Mouse (Mus musculus): Measurements from ENCODE around the gene Ccdc34. TPM values are rescaled to one million over a fixed set of nuclear protein-coding genes. Genes with fewer than 3 reads are reported as not detected.

The Ccdc34 gene
- polyA plus RNA-seq, 1 experiment from 2014 or later = 31.3 TPM

- Histone ChIP-seq H3K4me1 (ENCODE audit: control insufficient read depth, insufficient read depth, low read length) (peaks cover 57% of the 10 kb centered on the region), H3K27ac (ENCODE audit: low read depth, low read length) (peak overlapping the region; percentile 46; the same call in 1 of the 2 replicates), H3K4me2 (peak overlapping the region; percentile 27), H3K4me3 (ENCODE audit: low read depth, low read length) (no peak overlapping the region), H3K9ac (ENCODE audit: low read depth, low read length) (no peak overlapping the region), H3K9me3 (replicated peaks; ENCODE audit: control insufficient read depth, low read length) (no peaks in the 10 kb centered on the region), H3K27me3 (ENCODE audit: control insufficient read depth, insufficient read depth, low read length) (no peaks in the 10 kb centered on the region), H3K36me3 (ENCODE audit: control insufficient read depth, insufficient read depth, low read length) (no peaks in the 10 kb centered on the region)
- no peak for ATAC-seq (replicated peaks; ENCODE audit: insufficient number of reproducible peaks, low FRiP score, low TSS enrichment)
- 55% methylated on average over 8 of the region's 8 CpGs for WGBS (ENCODE audit: insufficient replicate concordance)
Measured at GRCm38 (mm10) chr2:109989679-109990473, 27.7 kb upstream of the Ccdc34 start.

- ATAC-seq (replicated peaks; ENCODE audit: insufficient number of reproducible peaks, low FRiP score, low TSS enrichment) = no peak
- Histone ChIP-seq H3K4me1 (ENCODE audit: control insufficient read depth, insufficient read depth, low read length) (peaks cover 57% of the 10 kb centered on the region), H3K27me3 (ENCODE audit: control insufficient read depth, insufficient read depth, low read length) (no peaks in the 10 kb centered on the region), H3K9me3 (replicated peaks; ENCODE audit: control insufficient read depth, low read length) (no peaks in the 10 kb centered on the region), H3K4me3 (ENCODE audit: low read depth, low read length) (no peak overlapping the region), H3K36me3 (ENCODE audit: control insufficient read depth, insufficient read depth, low read length) (no peaks in the 10 kb centered on the region), H3K9ac (ENCODE audit: low read depth, low read length) (no peak overlapping the region), H3K4me2 (no peak overlapping the region), H3K27ac (ENCODE audit: low read depth, low read length) (no peak overlapping the region)
- 94% methylated on average over 1 of the region's 1 CpGs for WGBS (ENCODE audit: insufficient replicate concordance)
Measured at GRCm38 (mm10) chr2:109991754-109992153, 25.9 kb upstream of the Ccdc34 start.

- no peak overlapping the region for H3K4me3 ChIP-seq (ENCODE audit: low read depth, low read length)
- WGBS (ENCODE audit: insufficient replicate concordance) = 61% methylated on average over 11 of the region's 11 CpGs
- H3K36me3 ChIP-seq (ENCODE audit: control insufficient read depth, insufficient read depth, low read length) = no peaks in the 10 kb centered on the region; the same call in 1 of the 2 replicates
- no peaks in the 10 kb centered on the region for H3K9me3 ChIP-seq (replicated peaks; ENCODE audit: control insufficient read depth, low read length)
- H3K9ac ChIP-seq (ENCODE audit: low read depth, low read length) = no peak overlapping the region
- no peak overlapping the region for H3K27ac ChIP-seq (ENCODE audit: low read depth, low read length)
- peaks cover 49% of the 10 kb centered on the region for H3K4me1 ChIP-seq (ENCODE audit: control insufficient read depth, insufficient read depth, low read length)
- ATAC-seq (replicated peaks; ENCODE audit: insufficient number of reproducible peaks, low FRiP score, low TSS enrichment) = no peak
- H3K4me2 ChIP-seq = no peak overlapping the region
- H3K27me3 ChIP-seq (ENCODE audit: control insufficient read depth, insufficient read depth, low read length) = no peaks in the 10 kb centered on the region
Measured at GRCm38 (mm10) chr2:109992448-109993073, 25.1 kb upstream of the Ccdc34 start.

GRCm38 (mm10) chr2:109993404-109993803 lies 24.2 kb upstream of the Ccdc34 start:
- Histone ChIP-seq H3K4me3 (ENCODE audit: low read depth, low read length) (no peak overlapping the region), H3K4me1 (ENCODE audit: control insufficient read depth, insufficient read depth, low read length) (peaks cover 41% of the 10 kb centered on the region)
- ATAC-seq (replicated peaks; ENCODE audit: insufficient number of reproducible peaks, low FRiP score, low TSS enrichment) = no peak

GRCm38 (mm10) chr2:109995061-109995460 lies 22.6 kb upstream of the Ccdc34 start:
- WGBS (ENCODE audit: insufficient replicate concordance) = 8% methylated on average over 2 of the region's 2 CpGs
- H3K9me3 ChIP-seq (replicated peaks; ENCODE audit: control insufficient read depth, low read length) = no peaks in the 10 kb centered on the region
- H3K4me3 ChIP-seq (ENCODE audit: low read depth, low read length) = no peak overlapping the region
- no peak overlapping the region for H3K27ac ChIP-seq (ENCODE audit: low read depth, low read length)
- no peaks in the 10 kb centered on the region for H3K27me3 ChIP-seq (ENCODE audit: control insufficient read depth, insufficient read depth, low read length)
- H3K4me2 ChIP-seq = no peak overlapping the region
- H3K9ac ChIP-seq (ENCODE audit: low read depth, low read length) = no peak overlapping the region
- ATAC-seq (replicated peaks; ENCODE audit: insufficient number of reproducible peaks, low FRiP score, low TSS enrichment) = no peak
- H3K4me1 ChIP-seq (ENCODE audit: control insufficient read depth, insufficient read depth, low read length) = peaks cover 27% of the 10 kb centered on the region
- H3K36me3 ChIP-seq (ENCODE audit: control insufficient read depth, insufficient read depth, low read length) = no peaks in the 10 kb centered on the region; the same call in 1 of the 2 replicates

More at GRCm38 (mm10) chr2:109993404-109993803, 24.2 kb upstream of the Ccdc34 start:
- Histone ChIP-seq H3K27ac (ENCODE audit: low read depth, low read length) (no peak overlapping the region), H3K4me2 (no peak overlapping the region), H3K36me3 (ENCODE audit: control insufficient read depth, insufficient read depth, low read length) (no peaks in the 10 kb centered on the region; the same call in 1 of the 2 replicates), H3K9ac (ENCODE audit: low read depth, low read length) (no peak overlapping the region), H3K27me3 (ENCODE audit: control insufficient read depth, insufficient read depth, low read length) (no peaks in the 10 kb centered on the region), H3K9me3 (replicated peaks; ENCODE audit: control insufficient read depth, low read length) (no peaks in the 10 kb centered on the region)

GRCm38 (mm10) chr2:109996411-109996810 lies 21.2 kb upstream of the Ccdc34 start:
- 0 out of 2 replicates have a peak overlapping the region, but pooled peaks have one; percentile 15 for H3K27ac ChIP-seq (ENCODE audit: low read depth, low read length)

GRCm38 (mm10) chr2:110004668-110005067 lies 12.9 kb upstream of the Ccdc34 start:
- H3K4me1 ChIP-seq (ENCODE audit: control insufficient read depth, insufficient read depth, low read length) = no peaks in the 10 kb centered on the region

More at GRCm38 (mm10) chr2:109996411-109996810, 21.2 kb upstream of the Ccdc34 start:
- Histone ChIP-seq H3K9me3 (replicated peaks; ENCODE audit: control insufficient read depth, low read length) (no peaks in the 10 kb centered on the region), H3K4me1 (ENCODE audit: control insufficient read depth, insufficient read depth, low read length) (peaks cover 23% of the 10 kb centered on the region), H3K9ac (ENCODE audit: low read depth, low read length) (no peak overlapping the region), H3K27me3 (ENCODE audit: control insufficient read depth, insufficient read depth, low read length) (no peaks in the 10 kb centered on the region), H3K4me2 (peak overlapping the region; percentile 29), H3K36me3 (ENCODE audit: control insufficient read depth, insufficient read depth, low read length) (no peaks in the 10 kb centered on the region; the same call in 1 of the 2 replicates), H3K4me3 (ENCODE audit: low read depth, low read length) (no peak overlapping the region)
- no peak for ATAC-seq (replicated peaks; ENCODE audit: insufficient number of reproducible peaks, low FRiP score, low TSS enrichment)
- WGBS (ENCODE audit: insufficient replicate concordance) = 45% methylated on average over 12 of the region's 12 CpGs

GRCm38 (mm10) chr2:110005164-110005563 lies 12.5 kb upstream of the Ccdc34 start:
- Histone ChIP-seq H3K27me3 (ENCODE audit: control insufficient read depth, insufficient read depth, low read length) (no peaks in the 10 kb centered on the region), H3K9ac (ENCODE audit: low read depth, low read length) (no peak overlapping the region), H3K27ac (ENCODE audit: low read depth, low read length) (no peak overlapping the region), H3K4me3 (ENCODE audit: low read depth, low read length) (no peak overlapping the region), H3K9me3 (replicated peaks; ENCODE audit: control insufficient read depth, low read length) (no peaks in the 10 kb centered on the region), H3K4me2 (no peak overlapping the region), H3K4me1 (ENCODE audit: control insufficient read depth, insufficient read depth, low read length) (no peaks in the 10 kb centered on the region), H3K36me3 (ENCODE audit: control insufficient read depth, insufficient read depth, low read length) (0 out of 2 replicates have a peak, but pooled peaks cover 3% of the 10 kb centered on the region)
- WGBS (ENCODE audit: insufficient replicate concordance) = 73% methylated on average over 3 of the region's 3 CpGs
- ATAC-seq (replicated peaks; ENCODE audit: insufficient number of reproducible peaks, low FRiP score, low TSS enrichment) = no peak

More at GRCm38 (mm10) chr2:110004668-110005067, 12.9 kb upstream of the Ccdc34 start:
- Histone ChIP-seq H3K4me2 (no peak overlapping the region), H3K9me3 (replicated peaks; ENCODE audit: control insufficient read depth, low read length) (no peaks in the 10 kb centered on the region), H3K4me3 (ENCODE audit: low read depth, low read length) (no peak overlapping the region), H3K36me3 (ENCODE audit: control insufficient read depth, insufficient read depth, low read length) (0 out of 2 replicates have a peak, but pooled peaks cover 3% of the 10 kb centered on the region), H3K27me3 (ENCODE audit: control insufficient read depth, insufficient read depth, low read length) (no peaks in the 10 kb centered on the region), H3K27ac (ENCODE audit: low read depth, low read length) (no peak overlapping the region), H3K9ac (ENCODE audit: low read depth, low read length) (no peak overlapping the region)
- ATAC-seq (replicated peaks; ENCODE audit: insufficient number of reproducible peaks, low FRiP score, low TSS enrichment) = no peak
- WGBS (ENCODE audit: insufficient replicate concordance) = 77% methylated on average over 1 of the region's 1 CpGs
